Comparison of ENCODE assay signal across 8 mouse cellular contexts in the genomic region with DNA sequence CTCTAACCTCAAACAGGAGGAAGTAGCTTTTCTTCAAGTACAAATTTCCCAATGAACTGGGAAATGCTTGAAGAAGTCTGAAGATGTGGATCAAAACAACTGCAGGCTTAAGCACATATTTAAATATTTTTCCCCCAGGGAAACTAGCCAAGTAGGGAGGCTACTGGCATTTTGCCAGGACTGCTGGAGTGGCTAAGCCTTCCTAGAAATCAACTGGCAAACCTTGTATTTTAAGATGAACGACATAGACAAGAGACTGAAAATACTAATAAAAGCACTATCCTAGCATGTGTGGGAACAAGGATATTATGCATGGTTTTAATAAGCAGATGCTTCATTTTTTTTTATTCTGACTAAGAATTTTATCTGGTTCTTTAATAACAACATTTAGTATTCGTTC. TPM values are rescaled to one million over a fixed set of nuclear protein-coding genes. Genes with fewer than 3 reads are reported as not detected.
A peak's percentile ranks its signal among the peaks of the same experiment; 100 is the strongest.
DNase-seq lines count a peak whose midpoint lies in the region; ATAC-seq and TF ChIP-seq lines count a peak whose summit lies in the region.

No protein-coding gene starts in this region.

- ATAC-seq in liver, embryonic 11.5 days (replicated peaks; ENCODE audit: low FRiP score) = no peak
- ATAC-seq in erythroblast, adult 5-6 weeks (replicated peaks; ENCODE audit: low FRiP score, poor library complexity, severe bottlenecking) = no peak
- no peak for ATAC-seq in megakaryocyte, adult 5-6 weeks (ENCODE audit: poor library complexity, severe bottlenecking)

- no peak for TF ChIP-seq POLR2A in liver, adult 2 months (IDR thresholded peaks at IDR 0.05; ENCODE audit: extremely low read depth, insufficient read depth, low read length)

- H3K9ac ChIP-seq in liver, adult 2 months (ENCODE audit: low read depth, low read length) = no peak overlapping the region
- no peak overlapping the region for H3K9ac ChIP-seq in liver, embryonic 11.5 days (ENCODE audit: low read depth, low read length)

- no peak overlapping the region for H3K4me2 ChIP-seq in liver, embryonic 11.5 days

- H3K27ac ChIP-seq in liver, adult 2 months (replicated peaks; ENCODE audit: insufficient read depth, low read depth, low read length) = no peak overlapping the region
- no peak overlapping the region for H3K27ac ChIP-seq in liver, embryonic 11.5 days (ENCODE audit: low read depth, low read length)

- peak; percentile 48 for DNase-seq in liver, adult 2 months (ENCODE audit: extremely low read depth, low read depth, low spot score)
- no peak for DNase-seq in liver, embryonic 11.5 days (ENCODE audit: low spot score)
- peak; percentile 65 for DNase-seq in adrenal gland, postnatal 14 days
- peak; percentile 59 for DNase-seq in kidney, adult 11 months
- peak; percentile 79 for DNase-seq in lung, postnatal 25 days (ENCODE audit: low spot score)
- no peak for DNase-seq in frontal cortex, postnatal 36 days (ENCODE audit: low spot score in 2 of 2)

- H3K9me3 ChIP-seq in liver, embryonic 11.5 days (ENCODE audit: control insufficient read depth, low read length) = no peaks in the 10 kb centered on the region

- no peaks in the 10 kb centered on the region for H3K27me3 ChIP-seq in liver, adult 2 months (ENCODE audit: control insufficient read depth, insufficient read depth, low read length)
- no peaks in the 10 kb centered on the region for H3K27me3 ChIP-seq in liver, embryonic 11.5 days (replicated peaks; ENCODE audit: control insufficient read depth, insufficient read depth, low read length)

- no peak overlapping the region for H3K4me3 ChIP-seq in liver, adult 2 months (ENCODE audit: insufficient read depth, low read depth, low read length)
- no peak overlapping the region for H3K4me3 ChIP-seq in liver, embryonic 11.5 days (ENCODE audit: low read depth, low read length)

- H3K79me2 ChIP-seq in liver, adult 2 months (ENCODE audit: control insufficient read depth, insufficient read depth, low read length) = peaks cover 8% of the 10 kb centered on the region; the same call in 1 of the 2 replicates

- no peak for TF ChIP-seq CTCF in liver, adult 2 months (IDR thresholded peaks at IDR 0.05; ENCODE audit: low read depth, low read length)

- H3K4me1 ChIP-seq in liver, adult 2 months (ENCODE audit: control insufficient read depth, insufficient read depth, low read length) = peaks cover 6% of the 10 kb centered on the region
- peaks cover 8% of the 10 kb centered on the region for H3K4me1 ChIP-seq in liver, embryonic 11.5 days (replicated peaks; ENCODE audit: control insufficient read depth, insufficient read depth, low read length)

- WGBS in liver, adult 2 months = 5% methylated on average over 2 of the region's 2 CpGs
- 61% methylated on average over 2 of the region's 2 CpGs for whole genome bisulfite sequencing in liver, embryonic 11.5 days

- no peaks in the 10 kb centered on the region for H3K36me3 ChIP-seq in liver, adult 2 months (ENCODE audit: control insufficient read depth, insufficient read depth, low read length)
- no peaks in the 10 kb centered on the region for H3K36me3 ChIP-seq in liver, embryonic 11.5 days (ENCODE audit: control insufficient read depth, insufficient read depth, low read length)

RNA-seq across cellular contexts. Expression of a gene that starts 2.4 kb away (rescaled TPM):
- 20.3 and 20.6 TPM in 2 replicates for total RNA-seq in liver, adult 2 months (2014; rRNA removed)
- polyA plus RNA-seq in liver, adult 2 months (2012; rRNA removed) = 4.0 and 5.1 TPM in 2 replicates
- 31.0 and 33.0 TPM in 2 replicates for polyA plus RNA-seq in liver, embryonic 11.5 days (2014; fragmentation: Nextera tagmentation; extraction: Ambion mirVana)
- total RNA-seq in adrenal gland, postnatal 14 days (2021) = 22.2 and 23.2 TPM in 2 replicates
- 5.0 and 7.1 TPM in 2 replicates for total RNA-seq in erythroblast, adult 5-6 weeks (2015; ENCODE audit: low replicate concordance)
- total RNA-seq in erythroblast, adult 5-6 weeks (2017; ENCODE audit: low replicate concordance) = 6.8 and 15.6 TPM in 2 replicates
- total RNA-seq in megakaryocyte, adult 5-6 weeks (2015) = 24.4 and 27.6 TPM in 2 replicates
- 33.4 and 38.2 TPM in 2 replicates for total RNA-seq in megakaryocyte, adult 5-6 weeks (2017)

RNA-seq across cellular contexts. Expression of a gene that starts 42.9 kb away (rescaled TPM):
- total RNA-seq in liver, adult 2 months (2014; rRNA removed) = 22.9 and 24.7 TPM in 2 replicates
- 3.5 and 3.7 TPM in 2 replicates for polyA plus RNA-seq in liver, adult 2 months (2012; rRNA removed)
- polyA plus RNA-seq in liver, embryonic 11.5 days (2014; fragmentation: Nextera tagmentation; extraction: Ambion mirVana) = 9.6 and 11.5 TPM in 2 replicates
- total RNA-seq in adrenal gland, postnatal 14 days (2021) = 86.3 and 94.8 TPM in 2 replicates
- 14.0 and 20.9 TPM in 2 replicates for total RNA-seq in erythroblast, adult 5-6 weeks (2015; ENCODE audit: low replicate concordance)
- 4.7 and 7.8 TPM in 2 replicates for total RNA-seq in erythroblast, adult 5-6 weeks (2017; ENCODE audit: low replicate concordance)
- 87.4 and 95.4 TPM in 2 replicates for total RNA-seq in megakaryocyte, adult 5-6 weeks (2015)
- 81.4 and 85.0 TPM in 2 replicates for total RNA-seq in megakaryocyte, adult 5-6 weeks (2017)

Comparison
In these comparisons a context has a peak if more than half of its experiments do, and no peak if none do; other contexts are left out.
1. DNase-seq: peak in liver, adult 2 months (single experiment), adrenal gland, postnatal 14 days (single experiment), kidney, adult 11 months (single experiment) and lung, postnatal 25 days (single experiment); none in liver, embryonic 11.5 days (single experiment) and frontal cortex, postnatal 36 days (0 of 2).